Mouse (Mus musculus) gastrocnemius, postnatal 4 days (tissue): Measurements from ENCODE around the gene Msantd1. TPM values are rescaled to one million over a fixed set of nuclear protein-coding genes. Genes with fewer than 3 reads are reported as not detected.

Experiments
- DNase-seq, 2 experiments: peaks; one replicate each; pipeline ENCODE4 v3.0.0; 2021 to 2022; ENCODE audit warnings: low spot score in 2 of 2, mixed read lengths in 2 of 2
- total RNA-seq, 2 experiments: library from RNA; stranded (reverse); gene quantifications; 2 replicates each; pipeline ENCODE4 v1.2.3; 2021

Gene Msantd1
- total RNA-seq, 2 experiments from 2014 or later: 0.93 to 1.5 TPM

- no peak for DNase-seq
Measured at GRCm38 (mm10) chr5:34923920-34924319, 16.1 kb downstream of the Msantd1 start.

GRCm38 (mm10) chr5:34924519-34924918 lies 16.7 kb downstream of the Msantd1 start:
- no peak for DNase-seq

GRCm38 (mm10) chr5:34927648-34928047 lies 19.8 kb downstream of the Msantd1 start:
- DNase-seq: no peak

GRCm38 (mm10) chr5:34930151-34930975 lies 22.6 kb downstream of the Msantd1 start:
- DNase-seq: no peak

GRCm38 (mm10) chr5:34931091-34931490 lies 23.3 kb downstream of the Msantd1 start:
- DNase-seq: no peak

DNA sequence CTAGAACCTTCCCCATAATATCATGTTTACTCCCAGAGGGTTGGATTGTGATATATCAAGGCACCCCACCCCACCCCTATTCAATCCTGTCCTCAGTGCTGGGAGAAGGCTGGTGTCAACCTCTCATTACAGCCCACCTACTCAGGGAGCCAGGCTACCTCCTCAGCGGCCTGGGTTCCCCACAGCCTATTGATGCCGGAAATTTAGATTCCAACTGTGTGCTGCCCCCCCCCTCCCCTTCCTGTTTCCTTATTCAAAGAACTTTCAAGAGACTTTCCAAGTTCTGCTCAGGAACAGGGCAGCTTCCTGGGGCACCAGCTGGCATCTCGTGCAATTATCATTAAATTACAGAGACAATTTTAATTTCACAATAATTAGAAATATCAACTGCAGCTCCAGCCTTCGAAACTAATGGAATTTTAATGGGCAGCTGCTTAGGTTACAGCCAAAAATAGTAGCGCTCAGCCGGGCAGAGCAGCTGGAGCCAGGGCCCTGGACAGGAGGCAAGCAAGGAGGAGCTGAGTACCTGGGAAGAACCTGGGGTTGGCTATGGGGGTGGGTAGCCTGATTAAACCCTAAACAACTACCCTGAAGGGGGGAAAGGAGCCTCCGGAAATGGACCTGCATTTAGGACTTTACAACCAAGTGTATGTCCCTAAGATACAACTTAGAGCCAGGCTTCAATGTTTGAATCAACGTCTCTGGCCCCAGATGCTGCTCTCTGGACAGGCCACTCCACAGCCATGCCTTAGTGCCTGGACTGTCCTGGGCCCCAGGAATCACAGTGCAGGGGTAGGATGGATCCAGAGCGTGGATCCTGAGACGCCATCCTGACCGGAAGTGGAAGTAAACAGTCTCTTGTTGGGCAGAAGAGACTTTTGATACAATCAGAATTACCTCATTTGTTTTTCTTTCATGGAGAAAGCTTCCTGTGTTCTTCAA lies 24.0 kb downstream of the Msantd1 start:
- DNase-seq: no peak

GRCm38 (mm10) chr5:34932458-34932806 lies 24.6 kb downstream of the Msantd1 start:
- DNase-seq: no peak

GRCm38 (mm10) chr5:34933461-34933860 lies 25.6 kb downstream of the Msantd1 start:
- DNase-seq: no peak

GRCm38 (mm10) chr5:34941710-34942470 lies 34.1 kb downstream of the Msantd1 start:
- no peak for DNase-seq

- DNase-seq: no peak
Measured at GRCm38 (mm10) chr5:34943428-34943827, 35.6 kb downstream of the Msantd1 start.

DNA sequence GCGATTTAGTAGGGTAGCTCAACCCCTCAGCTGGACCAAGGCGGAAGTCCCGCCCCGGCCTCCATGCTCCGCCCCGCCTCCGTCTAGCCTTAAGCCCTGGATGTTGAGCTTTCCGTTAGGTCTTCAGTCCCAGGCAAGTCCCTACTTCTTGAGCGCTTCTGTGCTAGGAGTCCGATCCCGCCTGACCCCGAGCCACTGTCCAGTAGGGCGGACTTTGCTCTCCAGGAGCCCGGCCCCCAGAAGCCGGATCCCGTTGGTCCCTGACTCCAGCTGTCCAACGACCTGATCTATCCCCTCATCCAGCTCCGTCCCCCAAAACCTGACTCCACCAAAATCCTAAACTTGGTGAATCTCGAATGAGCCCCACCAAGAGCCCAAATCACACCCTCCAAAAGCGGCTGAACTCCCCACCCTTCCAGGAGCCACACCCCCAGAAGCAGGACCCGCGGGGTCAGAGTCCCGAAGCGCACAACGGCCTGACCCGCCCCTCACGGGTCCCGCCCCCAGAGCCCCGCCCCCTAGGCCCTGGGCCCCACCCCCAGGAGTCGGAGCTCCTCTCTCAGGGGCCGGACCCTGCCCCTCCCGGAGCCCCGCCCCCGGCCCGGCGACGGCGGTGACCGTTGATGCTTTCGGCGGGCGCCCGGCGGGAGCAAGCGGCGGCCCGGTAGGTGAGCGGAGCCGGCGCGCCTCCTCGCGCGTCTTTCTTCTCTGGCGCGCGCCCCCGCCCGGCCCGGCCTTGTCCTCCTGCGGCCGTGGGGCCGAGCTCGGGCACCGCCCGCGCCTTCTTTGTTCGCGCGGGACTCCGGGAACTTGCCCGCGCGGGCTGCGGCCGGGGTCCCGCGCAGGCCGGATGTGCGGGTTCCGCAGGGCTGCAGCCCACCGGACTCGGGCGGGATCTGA lies 41.3 kb downstream of the Msantd1 start, which contains the start of gene Rgs12:
TSS of gene Rgs12 (plus strand) at position 585 of the 900 bp plus-strand sequence.
- peak; percentile 77 to 86 for DNase-seq

- no peak for DNase-seq
Measured at GRCm38 (mm10) chr5:34949769-34950211, 42.0 kb downstream of the Msantd1 start.

GRCm38 (mm10) chr5:34950486-34951160 lies 42.8 kb downstream of the Msantd1 start:
- DNase-seq: no peak

- DNase-seq: peak in 1 of 2 experiments; percentile 53
Measured at GRCm38 (mm10) chr5:34951161-34951834, 43.5 kb downstream of the Msantd1 start.

GRCm38 (mm10) chr5:34954508-34954907 lies 46.7 kb downstream of the Msantd1 start:
- DNase-seq: no peak

- DNase-seq: no peak
Measured at GRCm38 (mm10) chr5:34955630-34956029, 47.8 kb downstream of the Msantd1 start.

GRCm38 (mm10) chr5:34956151-34956550 lies 48.3 kb downstream of the Msantd1 start:
- no peak for DNase-seq

- no peak for DNase-seq
Measured at GRCm38 (mm10) chr5:34957015-34957414, 49.2 kb downstream of the Msantd1 start.

DNA sequence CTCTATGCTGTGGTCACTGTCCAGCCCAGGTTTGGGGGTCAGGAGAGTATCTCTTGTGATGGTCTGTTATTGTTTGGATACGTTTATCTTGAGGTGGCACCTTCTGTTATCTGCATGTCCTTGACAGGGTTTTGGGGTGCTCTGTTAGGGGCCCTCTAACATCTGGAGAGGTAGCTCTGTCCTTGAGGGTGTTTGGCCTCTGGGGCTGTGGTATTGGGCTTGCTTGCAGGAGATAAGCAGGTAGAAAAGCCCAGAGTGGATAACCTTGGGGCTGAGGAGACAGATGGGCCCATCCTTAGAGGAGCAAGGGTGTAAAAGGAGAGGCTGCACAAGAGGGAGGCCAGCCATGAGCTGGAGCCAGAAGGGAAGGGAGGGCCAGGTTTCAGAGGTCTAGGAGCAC lies 52.2 kb downstream of the Msantd1 start:
- no peak for DNase-seq
